Mouse (Mus musculus) B cell, adult 67 days (primary cell): ENCODE results near the gene Spata9. TPM values are rescaled to one million over a fixed set of nuclear protein-coding genes. Genes with fewer than 3 reads are reported as not detected.

ENCODE experiments used
- total RNA-seq, 2 experiments: library from RNA; stranded (reverse); gene quantifications; 4 replicates each; pipeline ENCODE4 v1.2.4; 2023

Gene Spata9
- total RNA-seq = not detected

DNA sequence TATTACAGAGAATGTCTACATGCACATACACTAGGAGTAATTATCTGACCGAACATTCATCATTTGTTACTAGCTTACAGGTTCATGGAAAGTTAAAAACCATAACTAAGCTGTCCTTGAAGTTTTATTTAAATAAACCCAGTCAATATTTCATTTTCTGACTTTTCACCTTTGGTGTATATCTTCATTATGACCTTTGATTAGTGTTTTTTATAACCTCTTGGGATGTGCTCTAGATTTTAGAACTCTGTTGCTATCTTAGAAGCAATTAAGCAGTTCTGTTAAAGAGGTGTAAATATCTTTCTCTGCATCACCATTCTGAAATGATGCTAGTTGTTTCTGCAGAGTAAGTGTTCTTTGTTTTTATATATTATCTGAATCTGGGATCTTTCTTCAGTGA, at the start of gene Spata9:
Spata9 (plus strand) TSS at position 301 of the 400 bp plus-strand sequence.

DNA sequence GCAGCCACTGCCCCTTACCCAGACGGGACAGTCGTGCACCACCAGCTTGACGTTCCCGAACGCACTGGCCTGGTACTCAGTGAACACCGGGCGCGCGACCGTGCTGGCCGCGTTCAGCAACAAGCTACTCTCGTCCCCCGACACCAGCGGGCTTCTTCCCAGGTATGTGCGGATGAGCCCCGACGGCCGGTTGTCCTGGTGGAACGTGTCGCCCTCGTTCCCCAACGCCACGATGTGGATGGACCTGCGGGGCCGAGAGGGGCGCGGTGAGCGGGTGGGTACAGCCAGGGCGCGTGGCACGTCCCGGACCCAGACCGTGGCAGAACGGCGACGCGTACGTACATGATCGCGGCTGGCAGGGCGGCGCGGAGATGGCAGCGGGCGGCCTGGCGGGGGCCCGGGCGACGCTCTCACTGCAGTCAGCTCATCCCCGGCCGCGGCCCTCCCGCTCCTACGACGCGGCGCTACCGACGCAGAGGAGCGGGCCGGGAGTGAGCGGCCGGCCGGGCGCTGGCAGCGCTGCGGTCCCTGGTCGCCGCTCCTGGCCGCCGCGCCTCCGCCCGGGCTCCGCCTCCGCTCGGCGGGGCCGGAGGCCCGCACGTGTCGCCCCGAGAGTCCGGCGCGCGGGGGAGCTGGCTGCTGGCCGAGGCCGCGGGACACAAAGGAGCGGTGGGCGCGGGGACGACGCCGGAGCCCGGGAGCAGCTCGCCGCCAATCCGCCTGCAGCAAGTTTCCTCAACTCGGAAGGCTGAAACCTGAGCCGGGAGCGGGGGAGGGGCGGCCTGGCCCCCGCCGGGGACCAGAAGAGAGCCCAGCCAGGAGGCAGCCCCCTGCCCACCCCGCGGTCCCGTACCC, 23.5 kb upstream of the Spata9 start, which contains the start of gene Rhobtb3:
Rhobtb3 (minus strand) TSS at position 737 of the 855 bp plus-strand sequence.

DNA sequence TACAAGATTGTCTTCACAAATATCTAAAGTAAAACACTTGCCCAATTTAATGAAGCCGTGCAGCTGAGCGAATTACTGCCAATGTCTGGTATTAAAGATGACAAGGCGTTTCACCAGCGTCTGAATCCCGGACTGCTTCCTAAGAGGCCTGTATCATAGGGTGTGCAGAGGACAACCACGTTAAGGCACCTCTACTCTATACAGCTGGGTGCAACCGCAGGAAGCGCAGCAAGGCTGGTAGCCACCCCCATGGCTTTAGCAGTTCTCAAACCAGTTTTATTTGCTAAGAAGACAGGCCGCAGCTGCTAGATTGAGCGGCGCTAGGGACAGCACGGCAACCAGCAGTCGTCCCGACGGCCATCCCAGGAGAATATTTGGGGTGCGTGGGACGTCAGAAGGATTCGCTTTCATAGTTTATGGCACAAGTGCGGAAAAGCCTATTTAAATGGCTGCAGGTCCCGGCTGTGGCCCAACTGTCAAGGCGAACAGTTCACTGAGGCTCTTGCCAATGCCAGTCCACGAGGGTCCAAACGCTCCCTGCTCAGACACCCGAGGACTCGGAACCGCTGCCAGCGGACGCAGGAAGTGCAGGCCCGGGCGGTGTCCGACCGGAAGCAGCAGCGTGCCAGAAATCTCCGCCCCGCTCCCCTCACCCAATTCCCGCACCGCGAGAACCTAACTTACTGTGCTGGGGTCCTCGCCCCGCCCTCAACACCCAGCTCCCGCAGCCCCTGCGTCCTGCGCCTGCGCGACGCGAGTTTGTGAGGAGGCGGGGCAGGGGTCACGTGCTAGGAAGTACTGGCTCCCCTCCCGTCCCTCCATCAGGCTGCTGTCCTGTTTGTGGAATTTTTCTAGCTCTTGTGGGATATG, 51.3 kb downstream of the Spata9 start, which contains the start of gene Rfesd:
Rfesd (minus strand) TSS at position 746 of the 870 bp plus-strand sequence.

Other genes starting within 250 kb of the Spata9 start
- 10 to 100 TPM; 11.1 to 15.2 TPM for gene Glrx, start 127.3 kb upstream of the Spata9 start, total RNA-seq
- gene Rhobtb3, start 23.2 kb upstream of the Spata9 start, total RNA-seq = under 1 TPM in 1 of 2 experiments, not detected in 1; 0.58 TPM
- gene Rfesd, start 51.6 kb downstream of the Spata9 start, total RNA-seq = 10 to 100 TPM; 10.0 to 17.2 TPM
- gene Gpr150, start 89.8 kb downstream of the Spata9 start, total RNA-seq = not detected
- 10 to 100 TPM; 11.9 to 16.5 TPM for gene Arsk, start 131.5 kb downstream of the Spata9 start, total RNA-seq
- 10 to 100 TPM; 26.9 to 33.7 TPM for gene Ttc37, start 131.6 kb downstream of the Spata9 start, total RNA-seq